Mouse (Mus musculus) hindbrain, embryonic 11.5 days (tissue): ENCODE results near the gene Trp53bp1. TPM values are rescaled to one million over a fixed set of nuclear protein-coding genes. Genes with fewer than 3 reads are reported as not detected.

Experiments
- ATAC-seq: fragments of 200-750 bp; cut with Nextera tagmentation; 2 replicates; pipeline ENCODE4 v1.8.0; 2017; ENCODE audit warnings: mild to moderate bottlenecking, moderate TSS enrichment, moderate library complexity; ENCODE audit not compliant: low FRiP score
- DNase-seq: peaks from one replicate; pipeline ENCODE4 v3.0.0-alpha.2; 2015; ENCODE audit warnings: low spot score
- H3K27ac ChIP-seq: fragments of 300-500 bp; sonication (generic); 2 replicates; pipeline ENCODE4 v1.5.1; 2014; ENCODE audit warnings: mild to moderate bottlenecking, low read depth, low read length
- H3K27me3 ChIP-seq: fragments of 300-500 bp; sonication (generic); 2 replicates; pipeline ENCODE4 v1.6.1; 2014; ENCODE audit warnings: mild to moderate bottlenecking, low read length, moderate library complexity, mixed read lengths; ENCODE audit not compliant: control insufficient read depth, insufficient read depth
- H3K36me3 ChIP-seq: fragments of 300-500 bp; sonication (generic); 2 replicates; pipeline ENCODE4 v1.6.1; 2014; ENCODE audit warnings: mild to moderate bottlenecking, low read length, moderate library complexity, mixed read lengths; ENCODE audit not compliant: control insufficient read depth, insufficient read depth
- H3K4me1 ChIP-seq: fragments of 300-500 bp; sonication (generic); replicated peaks from 2 replicates; pipeline ENCODE4 v1.6.1; 2014; ENCODE audit warnings: low read length, mixed read lengths; ENCODE audit not compliant: control insufficient read depth, insufficient read depth
- H3K4me2 ChIP-seq: fragments of 300-500 bp; sonication (generic); replicated peaks from 2 replicates; pipeline ENCODE4 v1.6.1; 2014; ENCODE audit warnings: mild to moderate bottlenecking, low read depth, low read length
- H3K4me3 ChIP-seq: fragments of 300-500 bp; sonication (generic); 2 replicates; pipeline ENCODE4 v1.5.1; 2014; ENCODE audit warnings: low read depth, low read length
- H3K9ac ChIP-seq: fragments of 300-500 bp; sonication (generic); 2 replicates; pipeline ENCODE4 v1.6.1; 2014; ENCODE audit warnings: low read depth, low read length
- H3K9me3 ChIP-seq: fragments of 300-500 bp; sonication (generic); 2 replicates; pipeline ENCODE4 v1.6.1; 2016; ENCODE audit warnings: low read length; ENCODE audit not compliant: control insufficient read depth
- WGBS: fragments of 180-500 bp; shearing (Covaris S2); extraction: QIAGEN DNeasy Blood & Tissue Kit; methylation state at CpG from one replicate; pipeline ENCODE4 v1.1.7; 2014; 5-methylcytosine and 5-hydroxymethylcytosine counted together
- polyA plus RNA-seq: library from polyadenylated mRNA; unstranded; fragments of >200 nt; fragmentation: Nextera tagmentation; extraction: Ambion mirVana; gene quantifications from 2 replicates; pipeline ENCODE4 v1.2.1, GENCODE M21; 2014

Trp53bp1 gene
- polyA plus RNA-seq, 1 experiment from 2014 or later, result 164 TPM

- Histone ChIP-seq H3K27me3 (no peaks in the 10 kb centered on the region), H3K4me1 (no peaks in the 10 kb centered on the region), H3K9me3 (no peaks in the 10 kb centered on the region), H3K9ac (no peak overlapping the region), H3K4me2 (no peak overlapping the region), H3K36me3 (peaks cover 9% of the 10 kb centered on the region; the same call in 1 of the 2 replicates), H3K4me3 (no peak overlapping the region), H3K27ac (no peak overlapping the region)
- WGBS, result 93% methylated on average over 5 of the region's 5 CpGs
- DNase-seq, result no peak
- ATAC-seq, result no peak
Measured at GRCm38 (mm10) chr2:121183431-121183830, 87.8 kb downstream of the Trp53bp1 start.

GRCm38 (mm10) chr2:121178828-121179479 is 92.3 kb downstream of the Trp53bp1 start:
- Histone ChIP-seq H3K36me3 (peaks cover 9% of the 10 kb centered on the region; the same call in 1 of the 2 replicates), H3K4me2 (no peak overlapping the region), H3K9ac (no peak overlapping the region), H3K27me3 (no peaks in the 10 kb centered on the region), H3K9me3 (no peaks in the 10 kb centered on the region), H3K27ac (no peak overlapping the region), H3K4me3 (no peak overlapping the region), H3K4me1 (no peaks in the 10 kb centered on the region)
- no peak for DNase-seq
- WGBS, result 94% methylated on average over 3 of the region's 3 CpGs
- no peak for ATAC-seq

- DNase-seq (peak; percentile 95), ATAC-seq (peak; percentile 97)
- Histone ChIP-seq H3K4me2 (peak within 1 kb of the TSS; percentile 89), H3K9me3 (no peaks in the 10 kb centered on the region), H3K36me3 (0 out of 2 replicates have a peak, but pooled peaks cover 2% of the 10 kb centered on the region), H3K27me3 (no peaks in the 10 kb centered on the region), H3K4me3 (peak within 1 kb of the TSS; percentile 52), H3K27ac (peak within 1 kb of the TSS; percentile 70), H3K9ac (peak within 1 kb of the TSS; percentile 60), H3K4me1 (peaks cover 11% of the 10 kb centered on the region)
- under 1% methylated on average over 63 of the region's 66 CpGs for WGBS
Measured at GRCm38 (mm10) chr2:121170980-121171742, 100.0 kb downstream of the Trp53bp1 start, which contains the start of gene Zscan29. Gene Zscan29 (minus strand): TSS chr2:121171125.

- DNase-seq (no peak), ATAC-seq (no peak; the same call in 1 of the 2 replicates)
- peaks cover 11% of the 10 kb centered on the region for H3K4me1 ChIP-seq
- peak within 1 kb of the TSS; percentile 60 for H3K9ac ChIP-seq
- under 1% methylated on average over 38 of the region's 38 CpGs for WGBS
- no peaks in the 10 kb centered on the region for H3K9me3 ChIP-seq
- 0 out of 2 replicates have a peak, but pooled peaks cover 2% of the 10 kb centered on the region for H3K36me3 ChIP-seq
- peak within 1 kb of the TSS; percentile 52 for H3K4me3 ChIP-seq
- peak within 1 kb of the TSS; percentile 70 for H3K27ac ChIP-seq
- H3K4me2 ChIP-seq, result peak within 1 kb of the TSS; percentile 89
- H3K27me3 ChIP-seq, result no peaks in the 10 kb centered on the region
Measured at GRCm38 (mm10) chr2:121170481-121170971, 100.7 kb downstream of the Trp53bp1 start, which contains the start of gene Tubgcp4. Gene Tubgcp4 (plus strand): TSS chr2:121170654.

GRCm38 (mm10) chr2:121169902-121170301 is 101.3 kb downstream of the Trp53bp1 start:
- 0 out of 2 replicates have a peak, but pooled peaks cover 2% of the 10 kb centered on the region for H3K36me3 ChIP-seq
- no peak for ATAC-seq
- no peak for DNase-seq
- H3K4me3 ChIP-seq, result peak overlapping the region; percentile 52
- no peaks in the 10 kb centered on the region for H3K27me3 ChIP-seq
- no peak overlapping the region for H3K27ac ChIP-seq
- 11% methylated on average over 9 of the region's 9 CpGs for WGBS
- peak overlapping the region; percentile 89 for H3K4me2 ChIP-seq
- peak overlapping the region; percentile 60 for H3K9ac ChIP-seq
- no peaks in the 10 kb centered on the region for H3K9me3 ChIP-seq
- peaks cover 11% of the 10 kb centered on the region for H3K4me1 ChIP-seq

- Histone ChIP-seq H3K27me3 (no peaks in the 10 kb centered on the region), H3K4me3 (peak overlapping the region; percentile 52), H3K4me1 (peaks cover 11% of the 10 kb centered on the region), H3K9me3 (no peaks in the 10 kb centered on the region), H3K27ac (no peak overlapping the region), H3K36me3 (no peaks in the 10 kb centered on the region; the same call in 1 of the 2 replicates), H3K4me2 (peak overlapping the region; percentile 89), H3K9ac (peak overlapping the region; percentile 12)
- ATAC-seq, result no peak
- DNase-seq, result no peak
- 58% methylated on average over 4 of the region's 4 CpGs for WGBS
Measured at GRCm38 (mm10) chr2:121169173-121169572, 102.0 kb downstream of the Trp53bp1 start.

GRCm38 (mm10) chr2:121153100-121153499 is 118.1 kb downstream of the Trp53bp1 start:
- no peaks in the 10 kb centered on the region for H3K27me3 ChIP-seq
- no peak overlapping the region for H3K4me3 ChIP-seq
- no peak overlapping the region for H3K27ac ChIP-seq
- H3K4me2 ChIP-seq, result no peak overlapping the region
- no peaks in the 10 kb centered on the region for H3K9me3 ChIP-seq
- no peak for DNase-seq
- peaks cover 3% of the 10 kb centered on the region; the same call in 1 of the 2 replicates for H3K36me3 ChIP-seq
- ATAC-seq, result no peak
- WGBS, result 86% methylated on average over 3 of the region's 3 CpGs
- H3K4me1 ChIP-seq, result no peaks in the 10 kb centered on the region
- no peak overlapping the region for H3K9ac ChIP-seq

- no peaks in the 10 kb centered on the region for H3K4me1 ChIP-seq
- 85% methylated on average over 5 of the region's 5 CpGs for WGBS
- DNase-seq (no peak), ATAC-seq (no peak)
- no peak overlapping the region for H3K4me3 ChIP-seq
- no peak overlapping the region for H3K27ac ChIP-seq
- no peaks in the 10 kb centered on the region for H3K27me3 ChIP-seq
- no peak overlapping the region for H3K9ac ChIP-seq
- no peaks in the 10 kb centered on the region for H3K9me3 ChIP-seq
- no peak overlapping the region for H3K4me2 ChIP-seq
- H3K36me3 ChIP-seq, result no peaks in the 10 kb centered on the region
Measured at GRCm38 (mm10) chr2:121149679-121150078, 121.5 kb downstream of the Trp53bp1 start.
